Mouse (Mus musculus): ENCODE results near the gene Gm49405. TPM values are rescaled to one million over a fixed set of nuclear protein-coding genes. Genes with fewer than 3 reads are reported as not detected.
A peak's percentile ranks its signal among the peaks of the same experiment; 100 is the strongest.

Gm49405 gene
- total RNA-seq, 2 experiments from 2014 or later, result 0.57 to 1.9 TPM

DNA sequence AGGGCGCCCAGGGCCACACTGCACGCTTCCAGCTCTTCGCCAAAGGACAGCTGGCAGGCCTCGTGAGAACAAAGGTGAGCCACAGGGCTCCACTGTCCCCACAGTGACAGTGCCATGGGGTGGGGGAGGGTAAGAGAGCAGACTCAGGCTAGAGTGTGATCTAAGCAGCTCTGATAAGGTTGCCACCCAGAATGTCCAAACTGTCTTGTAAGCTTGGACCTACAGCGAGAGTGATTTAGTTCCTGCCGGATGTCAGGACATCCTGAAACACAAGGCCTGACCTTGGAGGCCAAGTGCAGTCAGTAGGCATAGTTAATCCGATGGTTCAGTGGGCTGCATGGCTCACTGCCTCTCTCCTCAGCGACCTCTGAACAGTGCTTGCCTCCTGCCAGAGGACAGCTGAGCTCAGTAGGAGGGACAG is 15.2 kb upstream of the Gm49405 start:
- ATAC-seq (replicated peaks; ENCODE audit: poor library complexity), result no peak

- peak; percentile 82 for ATAC-seq (replicated peaks; ENCODE audit: poor library complexity)
Observed at GRCm38 (mm10) chr19:3986334-3986733, 14.1 kb upstream of the Gm49405 start, which contains the start of gene Acy3. Gene Acy3 (plus strand): TSS chr19:3986570.

GRCm38 (mm10) chr19:3988066-3988465 is 12.4 kb upstream of the Gm49405 start:
- ATAC-seq (replicated peaks; ENCODE audit: poor library complexity), result no peak

- ATAC-seq (replicated peaks; ENCODE audit: poor library complexity), result no peak
Observed at GRCm38 (mm10) chr19:3988750-3989149, 11.7 kb upstream of the Gm49405 start.

DNA sequence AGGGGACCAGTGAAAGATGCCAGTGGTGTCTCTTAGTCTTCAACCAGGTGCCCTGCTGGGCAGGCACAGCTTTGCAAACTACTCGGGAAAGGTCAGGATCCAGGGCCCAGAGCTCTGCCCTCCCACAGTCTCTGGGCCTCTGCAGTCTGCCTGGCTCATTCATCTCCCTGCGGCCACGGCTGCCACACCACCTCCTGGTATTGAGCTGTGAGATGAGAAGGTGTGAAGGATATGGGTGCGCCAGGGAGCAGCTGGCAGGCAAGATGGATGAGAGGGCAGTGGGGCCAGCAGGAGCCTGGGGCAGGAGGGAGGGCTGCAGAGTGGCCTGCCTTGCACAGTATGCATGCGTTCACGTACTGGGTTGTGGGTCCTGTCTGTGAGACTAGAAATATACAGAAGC is 9.6 kb upstream of the Gm49405 start:
- no peak for ATAC-seq (replicated peaks; ENCODE audit: poor library complexity)

GRCm38 (mm10) chr19:3991562-3991961 is 8.9 kb upstream of the Gm49405 start:
- no peak for ATAC-seq (replicated peaks; ENCODE audit: poor library complexity)

- no peak for ATAC-seq (replicated peaks; ENCODE audit: poor library complexity)
Observed at GRCm38 (mm10) chr19:3991966-3992365, 8.5 kb upstream of the Gm49405 start.

DNA sequence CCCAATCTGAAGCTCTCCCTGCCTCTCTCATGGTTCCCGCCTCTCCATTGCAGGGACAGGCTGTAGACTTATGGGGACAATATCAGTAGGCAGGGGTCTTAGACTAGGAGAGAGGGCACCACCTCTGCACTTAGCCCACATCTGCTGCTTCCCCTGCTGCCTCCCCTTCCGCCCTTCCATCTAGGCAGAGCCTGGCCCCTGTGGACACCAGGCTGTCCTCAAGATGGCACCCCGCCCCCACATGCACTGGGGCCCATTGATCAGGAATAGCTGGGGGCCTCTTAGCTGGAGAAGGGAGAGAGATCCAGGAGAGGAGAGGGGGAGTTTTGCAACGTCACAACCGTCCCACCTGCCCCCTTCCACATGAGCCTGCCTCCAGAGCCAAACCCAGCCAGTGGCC is 8.0 kb upstream of the Gm49405 start, which contains the start of gene Tbx10:
Gene Tbx10 (plus strand): TSS at position 337 of the 400 bp plus-strand sequence.
- no peak for ATAC-seq (replicated peaks; ENCODE audit: poor library complexity)

DNA sequence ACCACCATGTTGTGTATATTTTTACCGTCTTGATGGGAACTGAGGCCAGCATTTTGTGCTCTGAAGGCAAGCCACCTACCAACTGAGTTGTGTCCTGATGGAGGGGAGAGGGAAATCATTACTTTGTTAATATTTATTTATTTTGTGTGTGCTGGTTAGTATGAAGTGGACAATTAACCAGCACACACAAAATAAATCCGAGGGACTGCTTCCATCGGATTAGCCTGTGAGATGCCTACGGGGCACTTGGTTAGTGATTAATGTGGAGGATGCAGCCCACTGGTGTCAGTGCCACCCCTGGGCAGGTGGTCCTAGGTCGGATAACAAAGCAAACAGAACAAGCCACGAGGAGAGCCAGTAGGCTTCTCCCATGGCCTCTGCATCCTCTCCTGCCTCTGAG is 5.5 kb upstream of the Gm49405 start:
- no peak for ATAC-seq (replicated peaks; ENCODE audit: poor library complexity)

GRCm38 (mm10) chr19:3995505-3995904 is 4.9 kb upstream of the Gm49405 start:
- ATAC-seq (replicated peaks; ENCODE audit: poor library complexity), result no peak

DNA sequence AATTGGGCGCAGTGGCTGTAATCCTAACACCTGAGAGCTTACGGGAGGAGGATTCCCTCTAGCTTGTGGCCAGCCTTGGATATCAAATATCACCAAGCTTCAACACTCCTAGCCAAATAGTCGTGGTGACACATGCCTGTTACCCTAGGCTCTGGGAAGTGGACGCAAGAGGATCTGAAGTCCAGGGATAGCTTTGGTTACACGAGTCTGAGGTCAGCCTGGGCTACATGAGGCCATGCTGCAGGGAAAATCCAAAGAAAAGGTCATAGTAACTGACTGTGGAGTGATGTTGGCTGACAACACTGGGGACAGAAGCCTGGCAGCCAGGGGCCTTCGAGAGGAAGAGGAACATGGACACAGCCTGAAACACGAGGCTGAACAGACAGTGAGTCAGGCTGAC is 4.3 kb upstream of the Gm49405 start:
- ATAC-seq (replicated peaks; ENCODE audit: poor library complexity), result no peak

DNA sequence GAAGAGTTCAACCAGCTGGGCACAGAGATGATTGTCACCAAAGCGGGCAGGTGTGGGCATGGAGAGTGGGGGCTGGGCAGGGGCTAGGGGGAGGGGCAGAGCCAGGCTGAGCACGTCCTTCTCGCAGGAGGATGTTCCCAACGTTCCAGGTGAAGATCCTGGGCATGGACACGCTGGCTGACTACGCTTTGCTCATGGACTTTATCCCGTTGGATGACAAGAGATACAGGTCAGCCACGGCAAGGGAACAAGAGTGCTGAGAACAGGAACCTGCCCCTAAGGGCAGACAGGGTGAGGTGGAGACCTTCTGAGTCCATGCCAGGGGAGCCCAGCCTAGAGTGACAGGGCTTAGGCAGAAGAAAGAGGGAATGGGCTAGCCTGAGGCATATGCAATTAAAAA is 3.7 kb upstream of the Gm49405 start:
- no peak for ATAC-seq (replicated peaks; ENCODE audit: poor library complexity)

DNA sequence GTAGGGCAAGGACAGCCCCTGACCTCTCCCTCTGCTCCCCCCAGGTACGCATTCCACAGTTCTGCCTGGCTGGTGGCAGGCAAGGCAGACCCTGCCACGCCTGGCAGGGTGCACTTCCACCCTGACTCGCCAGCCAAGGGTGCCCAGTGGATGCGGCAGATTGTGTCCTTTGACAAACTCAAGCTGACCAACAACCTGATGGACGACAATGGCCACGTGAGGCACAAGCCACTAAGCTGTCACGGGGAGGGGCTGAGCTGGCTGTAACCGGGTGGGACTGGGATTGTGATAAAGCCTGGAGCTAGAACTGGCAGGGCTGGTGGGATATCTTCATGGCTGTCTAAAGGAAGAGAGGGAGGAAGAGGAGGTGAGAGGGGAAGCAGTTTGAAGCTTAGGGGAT is 3.2 kb upstream of the Gm49405 start:
- ATAC-seq (replicated peaks; ENCODE audit: poor library complexity), result no peak

DNA sequence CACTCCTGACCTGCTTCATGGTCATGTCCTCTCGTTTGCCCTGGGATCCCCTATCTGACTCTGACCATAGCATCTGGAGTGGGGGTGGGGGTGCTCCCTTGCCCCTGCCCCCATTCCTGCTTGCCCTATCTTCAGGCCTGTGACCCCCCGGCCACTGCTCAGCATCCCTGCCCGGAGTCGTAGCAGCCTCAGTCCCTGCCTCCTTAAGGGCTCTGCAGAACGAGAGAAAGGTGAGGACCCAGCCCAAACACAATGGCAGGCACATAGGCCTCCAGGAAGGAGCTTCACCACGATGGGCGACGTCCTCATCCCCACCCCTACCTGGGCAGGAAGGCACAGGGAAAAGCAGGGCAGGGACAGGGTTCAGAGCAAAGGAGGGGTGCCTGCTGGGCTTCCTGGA is 2.1 kb upstream of the Gm49405 start:
- ATAC-seq (replicated peaks; ENCODE audit: poor library complexity), result no peak

DNA sequence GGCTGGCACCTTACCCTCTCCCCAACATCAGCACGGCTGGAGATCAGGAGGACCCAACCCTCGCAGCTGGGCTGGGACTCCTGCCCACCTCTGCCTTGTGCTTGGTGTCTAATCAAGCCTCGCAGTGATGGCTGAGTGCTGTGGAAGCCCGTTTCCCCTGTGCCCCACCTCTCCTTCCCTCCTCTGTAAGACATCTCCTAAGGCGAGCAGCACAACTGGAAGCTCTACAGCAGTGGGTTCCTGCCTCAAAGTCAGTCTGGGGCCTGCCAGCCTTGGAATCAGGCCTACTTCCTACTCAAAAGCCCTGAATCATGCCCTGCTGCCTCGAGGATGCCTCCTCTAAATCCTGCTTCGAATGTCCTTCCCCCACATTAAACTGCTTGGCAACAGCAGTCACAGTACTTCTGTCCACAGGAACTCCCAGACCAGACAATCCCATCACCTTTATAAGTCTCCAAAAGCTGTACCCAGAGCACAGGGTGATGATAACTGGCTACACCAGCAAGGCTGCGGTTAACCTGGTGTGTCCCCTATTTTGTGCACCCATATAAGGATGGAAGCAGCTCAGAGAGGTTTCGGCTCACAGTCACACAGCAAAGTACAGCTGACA is 1.2 kb upstream of the Gm49405 start:
- no peak for ATAC-seq (replicated peaks; ENCODE audit: poor library complexity)

GRCm38 (mm10) chr19:4000949-4001525 is 611 bp downstream of the Gm49405 start:
- no peak for ATAC-seq (replicated peaks; ENCODE audit: poor library complexity)

DNA sequence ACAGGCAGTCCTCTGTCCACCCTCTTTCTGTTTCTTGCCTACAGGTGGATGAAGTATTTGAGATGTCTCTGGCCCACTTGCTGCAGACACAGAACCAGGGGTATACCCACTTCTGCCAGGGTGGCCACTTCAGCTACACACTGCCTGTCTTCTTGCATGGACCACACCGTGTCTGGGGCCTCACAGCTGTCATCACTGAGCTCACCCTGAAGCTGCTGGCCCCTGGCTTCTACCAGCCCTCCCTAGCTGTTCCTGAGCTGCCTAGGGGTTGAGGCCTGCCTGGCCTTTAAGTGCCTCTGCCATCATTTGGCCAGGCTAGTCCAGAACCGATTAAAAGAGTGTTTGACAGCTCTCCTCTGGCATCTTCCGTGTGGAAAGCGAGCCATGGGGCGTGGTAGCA is 1.3 kb downstream of the Gm49405 start:
- ATAC-seq (replicated peaks; ENCODE audit: poor library complexity), result no peak

- no peak for ATAC-seq (replicated peaks; ENCODE audit: poor library complexity)
Observed at GRCm38 (mm10) chr19:4003112-4003511, 2.7 kb downstream of the Gm49405 start, which contains the start of gene Doc2g. Gene Doc2g (plus strand): TSS chr19:4003313.

GRCm38 (mm10) chr19:4003641-4004040 is 3.2 kb downstream of the Gm49405 start:
- ATAC-seq (replicated peaks; ENCODE audit: poor library complexity), result no peak

- ATAC-seq (replicated peaks; ENCODE audit: poor library complexity), result no peak
Observed at GRCm38 (mm10) chr19:4004331-4004730, 3.9 kb downstream of the Gm49405 start.

- no peak for ATAC-seq (replicated peaks; ENCODE audit: poor library complexity)
Observed at GRCm38 (mm10) chr19:4005091-4005490, 4.7 kb downstream of the Gm49405 start.

DNA sequence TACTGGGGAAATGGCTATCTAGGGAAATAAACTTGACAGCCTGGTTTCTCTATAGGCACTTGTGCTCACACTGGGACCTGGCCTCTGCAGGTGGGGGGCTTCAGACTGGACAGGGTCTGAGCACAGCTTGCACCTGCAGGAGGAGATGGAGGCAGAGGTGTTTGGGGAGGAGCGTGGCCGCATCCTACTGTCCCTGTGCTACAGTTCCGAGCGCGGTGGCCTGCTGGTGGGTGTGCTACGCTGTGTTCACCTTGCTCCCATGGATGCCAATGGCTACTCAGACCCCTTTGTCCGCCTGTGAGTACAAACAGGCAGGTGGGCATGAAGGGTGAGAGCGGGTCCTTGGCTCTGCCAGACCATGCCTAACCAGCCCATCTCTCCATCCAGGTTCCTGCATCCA is 5.5 kb downstream of the Gm49405 start:
- no peak for ATAC-seq (replicated peaks; ENCODE audit: poor library complexity)

GRCm38 (mm10) chr19:4011086-4011485 is 10.7 kb downstream of the Gm49405 start:
- ATAC-seq (replicated peaks; ENCODE audit: poor library complexity), result no peak
